ENCODE assay signal across 9 mouse cellular contexts in genomic region chr6:124993876-124994275, GRCm38 (mm10). TPM values are rescaled to one million over a fixed set of nuclear protein-coding genes. Genes with fewer than 3 reads are reported as not detected.
A peak's percentile ranks its signal among the peaks of the same experiment; 100 is the strongest.
DNase-seq lines count a peak whose midpoint lies in the region; ATAC-seq lines count a peak whose summit lies in the region.
"Had no signal": no experiment of that assay in that cellular context is flagged by ENCODE, and none has a peak within 500 bp of the region (broad histone marks: within the 10 kb centered on the region; RNA-seq: fewer than 3 reads in every experiment).

No protein-coding gene starts in this region.

- H3K4me1 ChIP-seq in kidney, embryonic 15.5 days, result peaks cover 34% of the 10 kb centered on the region
- H3K4me1 ChIP-seq in forebrain, embryonic 11.5 days (replicated peaks; ENCODE audit: control insufficient read depth, insufficient read depth, low read length), result peaks cover 3% of the 10 kb centered on the region; the same call in 1 of the 2 replicates
- peaks cover 31% of the 10 kb centered on the region for H3K4me1 ChIP-seq in midbrain, embryonic 13.5 days (replicated peaks)

- no peak overlapping the region for H3K9ac ChIP-seq in kidney, embryonic 15.5 days
- H3K9ac ChIP-seq in forebrain, embryonic 11.5 days (ENCODE audit: low read length), result peak overlapping the region; percentile 16; the same call in 1 of the 2 replicates
- peak overlapping the region; percentile 59 for H3K9ac ChIP-seq in midbrain, embryonic 13.5 days (replicated peaks)

- peak; percentile 58 for ATAC-seq in kidney, embryonic 15.5 days (replicated peaks; ENCODE audit: low FRiP score)
- ATAC-seq in forebrain, embryonic 11.5 days (replicated peaks; ENCODE audit: low FRiP score), result 0 out of 2 replicates have a peak, but pooled peaks have one; percentile 11
- peak; percentile 13; the same call in 1 of the 2 replicates for ATAC-seq in midbrain, embryonic 13.5 days
- ATAC-seq in erythroblast, adult 5-6 weeks (replicated peaks; ENCODE audit: low FRiP score, poor library complexity, severe bottlenecking), result no peak

- peak overlapping the region; percentile 26; the same call in 1 of the 2 replicates for H3K4me2 ChIP-seq in kidney, embryonic 15.5 days
- H3K4me2 ChIP-seq in forebrain, embryonic 11.5 days (ENCODE audit: low read depth, low read length, severe bottlenecking), result 0 out of 2 replicates have a peak overlapping the region, but pooled peaks have one; percentile 8
- peak overlapping the region; percentile 34 for H3K4me2 ChIP-seq in midbrain, embryonic 13.5 days (replicated peaks)

- no peak overlapping the region for H3K27ac ChIP-seq in kidney, embryonic 15.5 days
- H3K27ac ChIP-seq in forebrain, embryonic 11.5 days (ENCODE audit: low read depth, low read length), result no peak overlapping the region
- no peak overlapping the region for H3K27ac ChIP-seq in midbrain, embryonic 13.5 days
- H3K27ac ChIP-seq: gastrocnemius, adult 2 months had no signal

- 9% methylated on average over 11 of the region's 11 CpGs for WGBS in kidney, embryonic 15.5 days
- 14% methylated on average over 11 of the region's 11 CpGs for WGBS in forebrain, embryonic 11.5 days
- 5% methylated on average over 11 of the region's 11 CpGs for WGBS in midbrain, embryonic 13.5 days

- H3K4me3 ChIP-seq in kidney, embryonic 15.5 days (replicated peaks), result no peak overlapping the region
- H3K4me3 ChIP-seq in forebrain, embryonic 11.5 days (ENCODE audit: low read depth, low read length), result no peak overlapping the region
- peak overlapping the region; percentile 3; the same call in 1 of the 2 replicates for H3K4me3 ChIP-seq in midbrain, embryonic 13.5 days (replicated peaks)
- H3K4me3 ChIP-seq: gastrocnemius, adult 2 months had no signal

- peaks cover 5% of the 10 kb centered on the region; the same call in 1 of the 2 replicates for H3K9me3 ChIP-seq in kidney, embryonic 15.5 days (replicated peaks)
- no peaks in the 10 kb centered on the region; the same call in 1 of the 2 replicates for H3K9me3 ChIP-seq in forebrain, embryonic 11.5 days (ENCODE audit: control insufficient read depth, low read length)
- peaks cover 4% of the 10 kb centered on the region for H3K9me3 ChIP-seq in midbrain, embryonic 13.5 days

- H3K27me3 ChIP-seq in kidney, embryonic 15.5 days, result peaks cover 70% of the 10 kb centered on the region
- peaks cover 49% of the 10 kb centered on the region for H3K27me3 ChIP-seq in forebrain, embryonic 11.5 days (ENCODE audit: control insufficient read depth, insufficient read depth, low read length)
- peaks cover 61% of the 10 kb centered on the region for H3K27me3 ChIP-seq in midbrain, embryonic 13.5 days

- no peaks in the 10 kb centered on the region for H3K36me3 ChIP-seq in kidney, embryonic 15.5 days
- no peaks in the 10 kb centered on the region for H3K36me3 ChIP-seq in forebrain, embryonic 11.5 days (ENCODE audit: control insufficient read depth, insufficient read depth, low read length)
- no peaks in the 10 kb centered on the region for H3K36me3 ChIP-seq in midbrain, embryonic 13.5 days

- no peak for DNase-seq in kidney, adult 8-10 months
- peak; percentile 74 for DNase-seq in R1 (ENCODE audit: low read depth, low spot score)
- DNase-seq in forebrain, embryonic 11.5 days (ENCODE audit: low spot score), result peak; percentile 49
- no peak for DNase-seq in ovary, adult 18-20 months (ENCODE audit: low spot score)
- DNase-seq in gastrocnemius, adult 8-10 months (ENCODE audit: low spot score in 2 of 2), result no peak
- DNase-seq: gastrocnemius, adult 2 months had no signal

RNA-seq across cellular contexts. Expression of gene Pianp, which starts 2.6 kb away (rescaled TPM):
- polyA plus RNA-seq in kidney, embryonic 15.5 days (2015; fragmentation: Nextera tagmentation; extraction: Ambion mirVana), result 1.4 and 3.1 TPM in 2 replicates
- 2.5 TPM in 2 replicates for polyA plus RNA-seq in forebrain, embryonic 11.5 days (2014; fragmentation: Nextera tagmentation; extraction: Ambion mirVana)
- polyA plus RNA-seq in midbrain, embryonic 13.5 days (2015; fragmentation: Nextera tagmentation; extraction: Ambion mirVana), result 25.6 and 27.4 TPM in 2 replicates
- total RNA-seq in erythroblast, adult 5-6 weeks (2015; ENCODE audit: low replicate concordance), result not detected in 2 replicates
- total RNA-seq in erythroblast, adult 5-6 weeks (2017; ENCODE audit: low replicate concordance), result not detected in 2 replicates
- total RNA-seq in gastrocnemius, adult 8-10 months (2022), result under 1 TPM in 3 of 4 experiments, not detected in 1; 0.19 to 0.70 (median 0.36) TPM

RNA-seq across cellular contexts. Expression of gene Zfp384, which starts 15.1 kb away (rescaled TPM):
- 16.1 and 17.8 TPM in 2 replicates for polyA plus RNA-seq in kidney, embryonic 15.5 days (2015; fragmentation: Nextera tagmentation; extraction: Ambion mirVana)
- 9.0 and 10.2 TPM in 2 replicates for polyA plus RNA-seq in forebrain, embryonic 11.5 days (2014; fragmentation: Nextera tagmentation; extraction: Ambion mirVana)
- 18.8 and 23.1 TPM in 2 replicates for polyA plus RNA-seq in midbrain, embryonic 13.5 days (2015; fragmentation: Nextera tagmentation; extraction: Ambion mirVana)
- total RNA-seq in erythroblast, adult 5-6 weeks (2015; ENCODE audit: low replicate concordance), result 20.8 and 25.9 TPM in 2 replicates
- total RNA-seq in erythroblast, adult 5-6 weeks (2017; ENCODE audit: low replicate concordance), result 9.8 and 12.3 TPM in 2 replicates
- total RNA-seq in gastrocnemius, adult 8-10 months (2022), result 10 to 100 TPM; 24.3 to 29.7 (median 27.4) TPM

RNA-seq across cellular contexts. Expression of gene Cops7a, which starts 28.5 kb away (rescaled TPM):
- 163 and 164 TPM in 2 replicates for polyA plus RNA-seq in kidney, embryonic 15.5 days (2015; fragmentation: Nextera tagmentation; extraction: Ambion mirVana)
- polyA plus RNA-seq in forebrain, embryonic 11.5 days (2014; fragmentation: Nextera tagmentation; extraction: Ambion mirVana), result 111 and 122 TPM in 2 replicates
- polyA plus RNA-seq in midbrain, embryonic 13.5 days (2015; fragmentation: Nextera tagmentation; extraction: Ambion mirVana), result 89.9 and 95.2 TPM in 2 replicates
- total RNA-seq in erythroblast, adult 5-6 weeks (2015; ENCODE audit: low replicate concordance), result 10.2 and 16.5 TPM in 2 replicates
- 5.6 and 7.7 TPM in 2 replicates for total RNA-seq in erythroblast, adult 5-6 weeks (2017; ENCODE audit: low replicate concordance)
- 100 to 1,000 TPM; 122 to 142 (median 131) TPM for total RNA-seq in gastrocnemius, adult 8-10 months (2022)

RNA-seq across cellular contexts. Expression of gene Ing4, which starts 45.7 kb away (rescaled TPM):
- polyA plus RNA-seq in kidney, embryonic 15.5 days (2015; fragmentation: Nextera tagmentation; extraction: Ambion mirVana), result 135 and 138 TPM in 2 replicates
- 126 and 135 TPM in 2 replicates for polyA plus RNA-seq in forebrain, embryonic 11.5 days (2014; fragmentation: Nextera tagmentation; extraction: Ambion mirVana)
- polyA plus RNA-seq in midbrain, embryonic 13.5 days (2015; fragmentation: Nextera tagmentation; extraction: Ambion mirVana), result 195 and 201 TPM in 2 replicates
- total RNA-seq in erythroblast, adult 5-6 weeks (2015; ENCODE audit: low replicate concordance), result 7.1 and 7.9 TPM in 2 replicates
- 27.7 and 35.7 TPM in 2 replicates for total RNA-seq in erythroblast, adult 5-6 weeks (2017; ENCODE audit: low replicate concordance)
- 10 to 100 TPM; 19.8 to 22.3 (median 20.7) TPM for total RNA-seq in gastrocnemius, adult 8-10 months (2022)

RNA-seq across cellular contexts. Expression of gene Acrbp, which starts 55.6 kb away (rescaled TPM):
- 14.4 and 15.4 TPM in 2 replicates for polyA plus RNA-seq in kidney, embryonic 15.5 days (2015; fragmentation: Nextera tagmentation; extraction: Ambion mirVana)
- 14.6 and 15.8 TPM in 2 replicates for polyA plus RNA-seq in forebrain, embryonic 11.5 days (2014; fragmentation: Nextera tagmentation; extraction: Ambion mirVana)
- polyA plus RNA-seq in midbrain, embryonic 13.5 days (2015; fragmentation: Nextera tagmentation; extraction: Ambion mirVana), result 15.8 and 19.7 TPM in 2 replicates
- 3.3 TPM in 1 of 2 replicates, not detected in the other for total RNA-seq in erythroblast, adult 5-6 weeks (2015; ENCODE audit: low replicate concordance)
- total RNA-seq in erythroblast, adult 5-6 weeks (2017; ENCODE audit: low replicate concordance), result 7.0 and 11.6 TPM in 2 replicates
- 1 to 10 TPM in 3 of 4 experiments, under 1 TPM in 1; 0.97 to 2.5 (median 1.5) TPM for total RNA-seq in gastrocnemius, adult 8-10 months (2022)

Comparison
In these comparisons a context has a peak if more than half of its experiments do, and no peak if none do; other contexts are left out.
1. DNase-seq: peak in R1 (single experiment) and forebrain, embryonic 11.5 days (single experiment); none in kidney, adult 8-10 months (0 of 2), ovary, adult 18-20 months (single experiment) and gastrocnemius, adult 8-10 months (0 of 2).
2. Peak in every context shown above with its lines, with median percentiles within 50 percentile points of each other: H3K4me2 ChIP-seq.